Mouse (Mus musculus): ENCODE results near the gene Qpctl. TPM values are rescaled to one million over a fixed set of nuclear protein-coding genes. Genes with fewer than 3 reads are reported as not detected.

The Qpctl gene
- total and polyA plus RNA-seq, 3 experiments, result 3.1 to 6.5 TPM; not detected in 1

DNA sequence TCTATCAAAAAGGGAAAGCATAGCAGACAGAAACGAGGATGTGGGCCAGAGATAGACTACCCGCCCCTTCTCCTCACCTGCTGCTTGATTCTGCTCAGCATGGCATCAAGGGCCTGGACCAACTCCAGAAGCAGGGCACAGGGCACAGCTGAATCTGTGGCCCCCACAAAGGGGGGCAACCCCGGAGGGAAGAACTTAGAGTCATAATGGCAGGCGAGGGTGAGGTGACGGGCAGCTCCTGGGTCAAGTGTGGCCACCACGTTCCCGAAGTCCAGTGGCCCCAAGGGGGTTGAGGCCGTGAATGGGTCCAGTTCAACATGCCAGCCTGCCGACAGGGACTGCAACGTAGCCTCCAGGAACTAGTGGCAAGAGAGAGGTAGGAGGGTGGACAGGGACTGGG is 2.3 kb downstream of the Qpctl start:
- peaks cover 4 to 17% of the 10 kb centered on the region in 2 experiments; a peak in 3 of 4 replicates for H3K4me1 ChIP-seq (ENCODE audit: control insufficient read depth in 1 of 2, insufficient read depth in 2 of 2, low read length in 2 of 2)
- H3K36me3 ChIP-seq (ENCODE audit: control insufficient read depth in 1 of 2, insufficient read depth in 2 of 2, low read length in 2 of 2), result peaks cover 0 to 6% of the 10 kb centered on the region in 2 experiments; a peak in 2 of 4 replicates
- H3K27ac ChIP-seq (ENCODE audit: control insufficient read depth, low read depth, low read length), result no peak overlapping the region
- no peaks in the 10 kb centered on the region for H3K27me3 ChIP-seq (ENCODE audit: control insufficient read depth in 1 of 2, insufficient read depth in 2 of 2, low read length in 2 of 2)
- no peak for DNase-seq (ENCODE audit: low read depth, low spot score)
- H3K79me2 ChIP-seq (ENCODE audit: control insufficient read depth, insufficient read depth, low read length, poor library complexity), result peaks cover 14% of the 10 kb centered on the region
- TF ChIP-seq POLR2A (IDR thresholded peaks at IDR 0.05; ENCODE audit: control insufficient read depth in 1 of 2, insufficient read depth in 1 of 2, low read depth in 1 of 2, low read length in 2 of 2, poor library complexity in 1 of 2) (no peak), ELF1 (IDR thresholded peaks at IDR 0.05; ENCODE audit: low read depth, low read length) (no peak), ZC3H11A (IDR thresholded peaks at IDR 0.05; ENCODE audit: low read depth, low read length) (no peak), EP300 (IDR thresholded peaks at IDR 0.05; ENCODE audit: low read depth in 1 of 2, low read length in 2 of 2) (no peak), JUND (IDR thresholded peaks at IDR 0.05; ENCODE audit: low read depth, low read length) (no peak), TBP (IDR thresholded peaks at IDR 0.05; ENCODE audit: low read depth, low read length) (no peak), NRF1 (IDR thresholded peaks at IDR 0.05; ENCODE audit: insufficient read depth, low read depth, low read length, poor library complexity, severe bottlenecking) (no peak), ZNF384 (IDR thresholded peaks at IDR 0.05; ENCODE audit: low read depth, low read length) (no peak), USF1 (IDR thresholded peaks at IDR 0.05; ENCODE audit: low read depth, low read length) (no peak), ZKSCAN1 (IDR thresholded peaks at IDR 0.05; ENCODE audit: low read depth, low read length) (no peak)
- H3K9ac ChIP-seq (ENCODE audit: control insufficient read depth, low read depth, low read length, poor library complexity, severe bottlenecking), result no peak overlapping the region
- H3K9me3 ChIP-seq (replicated peaks; ENCODE audit: insufficient read depth, low read length), result no peaks in the 10 kb centered on the region
- no peak overlapping the region for H3K4me3 ChIP-seq (ENCODE audit: control insufficient read depth in 1 of 2, insufficient read depth in 1 of 2, low read depth in 2 of 2, low read length in 2 of 2)

GRCm38 (mm10) chr7:19137380-19137779 is 11.7 kb downstream of the Qpctl start:
- Histone ChIP-seq H3K9ac (ENCODE audit: control insufficient read depth, low read depth, low read length, poor library complexity, severe bottlenecking) (no peak overlapping the region), H3K4me1 (ENCODE audit: control insufficient read depth in 1 of 2, insufficient read depth in 2 of 2, low read length in 2 of 2) (no peaks in the 10 kb centered on the region), H3K79me2 (ENCODE audit: control insufficient read depth, insufficient read depth, low read length, poor library complexity) (no peaks in the 10 kb centered on the region), H3K27me3 (ENCODE audit: control insufficient read depth in 1 of 2, insufficient read depth in 2 of 2, low read length in 2 of 2) (no peaks in the 10 kb centered on the region), H3K4me3 (ENCODE audit: control insufficient read depth in 1 of 2, insufficient read depth in 1 of 2, low read depth in 2 of 2, low read length in 2 of 2) (no peak overlapping the region), H3K9me3 (replicated peaks; ENCODE audit: insufficient read depth, low read length) (no peaks in the 10 kb centered on the region), H3K27ac (ENCODE audit: control insufficient read depth, low read depth, low read length) (no peak overlapping the region), H3K36me3 (ENCODE audit: control insufficient read depth in 1 of 2, insufficient read depth in 2 of 2, low read length in 2 of 2) (no peaks in the 10 kb centered on the region)
- DNase-seq (ENCODE audit: low read depth, low spot score), result peak; percentile 63
- peak; percentile 57 for TF ChIP-seq SMC3 (IDR thresholded peaks at IDR 0.05; ENCODE audit: low read depth, low read length)
- peak; percentile 91 for TF ChIP-seq ZNF384 (IDR thresholded peaks at IDR 0.05; ENCODE audit: low read depth, low read length)
- no peak for TF ChIP-seq MXI1 (IDR thresholded peaks at IDR 0.05; ENCODE audit: low read depth, low read length)
- TF ChIP-seq CTCF (IDR thresholded peaks at IDR 0.05 in 2 of 3, conservative IDR thresholded peaks at IDR 0.05 in 1 of 3; ENCODE audit: control insufficient read depth in 1 of 3, insufficient read depth in 1 of 3, low read depth in 2 of 3, low read length in 3 of 3, poor library complexity in 1 of 3, severe bottlenecking in 1 of 3), result peak; percentile 52 to 77 (median 62)
- TF ChIP-seq RAD21 (IDR thresholded peaks at IDR 0.05; ENCODE audit: low read depth, low read length), result peak; percentile 31
- no peak for TF ChIP-seq ELF1 (IDR thresholded peaks at IDR 0.05; ENCODE audit: low read depth, low read length)
- no peak for TF ChIP-seq POLR2AphosphoS5 (IDR thresholded peaks at IDR 0.05; ENCODE audit: borderline replicate concordance, low read depth, low read length)
